Mouse (Mus musculus) cerebellum, adult 2 months (tissue): Measurements from ENCODE around the gene Hexim2.

Experiments used
- CTCF ChIP-seq: fragments of 200-500 bp; IDR thresholded peaks from 2 replicates; pipeline ENCODE4 v1.5.1; 2011; ENCODE audit warnings: low read depth, mild to moderate bottlenecking, control low read depth, low read length, moderate library complexity, borderline replicate concordance; ENCODE audit not compliant: insufficient read depth
- POLR2A ChIP-seq: fragments of 200-500 bp; IDR thresholded peaks from 2 replicates; pipeline ENCODE4 v1.6.1; 2011; ENCODE audit warnings: low read length, control low read depth, borderline replicate concordance; ENCODE audit not compliant: insufficient read depth

- 0 out of 2 replicates have a peak, but pooled peaks have one; percentile 23 for TF ChIP-seq POLR2A
- peak; percentile 76 for TF ChIP-seq CTCF
These were observed 15.2 kb upstream of the Hexim2 start for GRCm38 (mm10) chr11:103116959-103117590.
